Mouse (Mus musculus): ENCODE data around the gene Allc.

GRCm38 (mm10) chr12:28575366-28576070, 6.8 kb downstream of the Allc start:
- TF ChIP-seq CTCF (IDR thresholded peaks at IDR 0.05; ENCODE audit: low read depth) (no peak), EP300 (IDR thresholded peaks at IDR 0.05; ENCODE audit: low read depth) (no peak)

Data from liver, postnatal 0 days (tissue).